ENCODE assay signal across 8 mouse cellular contexts in genomic region chr2:32495185-32495726, GRCm38 (mm10). TPM values are rescaled to one million over a fixed set of nuclear protein-coding genes. Genes with fewer than 3 reads are reported as not detected.
DNase-seq lines count a peak whose midpoint lies in the region; ATAC-seq and TF ChIP-seq lines count a peak whose summit lies in the region.

No protein-coding gene starts in this region.

- peaks cover 11% of the 10 kb centered on the region for H3K9me3 ChIP-seq in E14TG2a.4 (ENCODE audit: low read length)
- H3K9me3 ChIP-seq in embryonic facial prominence, embryonic 10.5 days, result peaks cover 6% of the 10 kb centered on the region; the same call in 1 of the 2 replicates
- H3K9me3 ChIP-seq in midbrain, postnatal 0 days (ENCODE audit: low read length), result no peaks in the 10 kb centered on the region

- H3K4me3 ChIP-seq in E14TG2a.4 (replicated peaks; ENCODE audit: low read length), result peak overlapping the region; percentile 53
- H3K4me3 ChIP-seq in embryonic facial prominence, embryonic 10.5 days, result no peak overlapping the region
- H3K4me3 ChIP-seq in midbrain, postnatal 0 days (ENCODE audit: low read depth, low read length), result no peak overlapping the region

- WGBS in embryonic facial prominence, embryonic 10.5 days, result 77% methylated on average over 20 of the region's 20 CpGs
- WGBS in midbrain, postnatal 0 days, result 80% methylated on average over 20 of the region's 20 CpGs

- no peak for DNase-seq in embryonic facial prominence, embryonic 10.5 days (ENCODE audit: low spot score)
- DNase-seq in kidney, postnatal 14 days, result peak; percentile 63
- no peak for DNase-seq in cerebellum, adult 9-10 months
- no peak for DNase-seq in left cerebral cortex, postnatal 25 days (ENCODE audit: low spot score in 2 of 2)
- DNase-seq in midbrain, postnatal 0 days (ENCODE audit: low spot score), result no peak
- DNase-seq in cerebellum, postnatal 10 days, result no peak

- TF ChIP-seq CTCF in E14TG2a.4 (conservative IDR thresholded peaks at IDR 0.05; ENCODE audit: low read length), result no peak
- TF ChIP-seq CTCF in midbrain, postnatal 0 days (IDR thresholded peaks at IDR 0.05), result no peak

- no peaks in the 10 kb centered on the region for H3K36me3 ChIP-seq in E14TG2a.4 (ENCODE audit: insufficient read depth, low read length)
- H3K36me3 ChIP-seq in embryonic facial prominence, embryonic 10.5 days (replicated peaks), result no peaks in the 10 kb centered on the region
- no peaks in the 10 kb centered on the region for H3K36me3 ChIP-seq in midbrain, postnatal 0 days (ENCODE audit: insufficient read depth, low read length)

- peaks cover 5% of the 10 kb centered on the region; the same call in 1 of the 2 replicates for H3K27me3 ChIP-seq in E14TG2a.4 (ENCODE audit: insufficient read depth, low read length)
- H3K27me3 ChIP-seq in embryonic facial prominence, embryonic 10.5 days (replicated peaks; ENCODE audit: low read depth, poor library complexity, severe bottlenecking), result no peaks in the 10 kb centered on the region
- no peaks in the 10 kb centered on the region for H3K27me3 ChIP-seq in midbrain, postnatal 0 days (ENCODE audit: insufficient read depth, low read length)

- no peak overlapping the region for H3K4me2 ChIP-seq in midbrain, postnatal 0 days (ENCODE audit: low read depth, low read length, poor library complexity, severe bottlenecking)

- peak overlapping the region; percentile 48 for H3K27ac ChIP-seq in embryonic facial prominence, embryonic 10.5 days (replicated peaks)
- no peak overlapping the region for H3K27ac ChIP-seq in midbrain, postnatal 0 days (ENCODE audit: low read depth, low read length)

- no peak overlapping the region for H3K9ac ChIP-seq in midbrain, postnatal 0 days (replicated peaks; ENCODE audit: low read length, poor library complexity, severe bottlenecking)

- peaks cover 56% of the 10 kb centered on the region for H3K4me1 ChIP-seq in E14TG2a.4 (replicated peaks; ENCODE audit: low read depth, low read length)
- peaks cover 17% of the 10 kb centered on the region for H3K4me1 ChIP-seq in embryonic facial prominence, embryonic 10.5 days
- no peaks in the 10 kb centered on the region for H3K4me1 ChIP-seq in midbrain, postnatal 0 days (ENCODE audit: insufficient read depth, low read length)

- ATAC-seq in megakaryocyte progenitor cell, adult 5-6 weeks (replicated peaks; ENCODE audit: poor library complexity), result peak; percentile 88
- ATAC-seq in midbrain, postnatal 0 days (ENCODE audit: low FRiP score), result no peak

- intact Hi-C loops in left cerebral cortex, postnatal 25 days (cut with DNase I), result no loop called here

RNA-seq across cellular contexts. Expression of gene Fam102a, which starts 39.9 kb away (rescaled TPM):
- 11.8 and 12.3 TPM in 2 replicates for polyA plus RNA-seq in embryonic facial prominence, embryonic 10.5 days (2016; fragmentation: Nextera tagmentation; extraction: Ambion mirVana)
- 1.9 and 2.9 TPM in 2 replicates for total RNA-seq in megakaryocyte progenitor cell, adult 5-6 weeks (2015)
- 1.9 and 2.2 TPM in 2 replicates for total RNA-seq in megakaryocyte progenitor cell, adult 5-6 weeks (2017)
- total RNA-seq in left cerebral cortex, postnatal 25 days (2021), result 10 to 100 TPM; 52.2 to 57.8 TPM
- 21.5 and 24.4 TPM in 2 replicates for total RNA-seq in midbrain, postnatal 0 days (2014; rRNA removed)
- 6.8 and 7.2 TPM in 2 replicates for polyA plus RNA-seq in midbrain, postnatal 0 days (2015; fragmentation: Nextera tagmentation; extraction: Ambion mirVana)

RNA-seq across cellular contexts. Expression of gene Slc25a25, which starts 44.0 kb away (rescaled TPM):
- polyA plus RNA-seq in embryonic facial prominence, embryonic 10.5 days (2016; fragmentation: Nextera tagmentation; extraction: Ambion mirVana), result 29.8 and 31.8 TPM in 2 replicates
- 5.2 and 6.4 TPM in 2 replicates for total RNA-seq in megakaryocyte progenitor cell, adult 5-6 weeks (2015)
- total RNA-seq in megakaryocyte progenitor cell, adult 5-6 weeks (2017), result 10.7 and 11.5 TPM in 2 replicates
- total RNA-seq in left cerebral cortex, postnatal 25 days (2021), result 10 to 100 TPM; 59.0 to 64.8 TPM
- total RNA-seq in midbrain, postnatal 0 days (2014; rRNA removed), result 60.6 and 69.2 TPM in 2 replicates
- polyA plus RNA-seq in midbrain, postnatal 0 days (2015; fragmentation: Nextera tagmentation; extraction: Ambion mirVana), result 52.0 and 53.4 TPM in 2 replicates

RNA-seq across cellular contexts. Expression of gene Naif1, which starts 45.0 kb away (rescaled TPM):
- 6.4 and 6.8 TPM in 2 replicates for polyA plus RNA-seq in embryonic facial prominence, embryonic 10.5 days (2016; fragmentation: Nextera tagmentation; extraction: Ambion mirVana)
- total RNA-seq in megakaryocyte progenitor cell, adult 5-6 weeks (2015), result 1.5 and 1.9 TPM in 2 replicates
- 3.5 TPM in 2 replicates for total RNA-seq in megakaryocyte progenitor cell, adult 5-6 weeks (2017)
- 1 to 10 TPM; 4.2 TPM for total RNA-seq in left cerebral cortex, postnatal 25 days (2021)
- 2.4 and 3.2 TPM in 2 replicates for total RNA-seq in midbrain, postnatal 0 days (2014; rRNA removed)
- polyA plus RNA-seq in midbrain, postnatal 0 days (2015; fragmentation: Nextera tagmentation; extraction: Ambion mirVana), result 3.0 and 3.2 TPM in 2 replicates
